Mouse (Mus musculus): ENCODE results near the gene Slc41a3. TPM values are rescaled to one million over a fixed set of nuclear protein-coding genes. Genes with fewer than 3 reads are reported as not detected.
"Not testable (repeated sequence)": the region's sequence is repeated elsewhere in the genome, so short reads cannot be mapped to it uniquely, and the experiment has no call there.

Gene Slc41a3
- polyA plus RNA-seq, 1 experiment from 2014 or later = 2.1 TPM

GRCm38 (mm10) chr6:90653736-90654135 is 49.2 kb downstream of the Slc41a3 start:
- H3K4me2 ChIP-seq = no peak overlapping the region
- no peak overlapping the region for H3K4me3 ChIP-seq (replicated peaks)
- H3K9me3 ChIP-seq = peaks cover 9% of the 10 kb centered on the region
- WGBS = 50% methylated on average over 2 of the region's 2 CpGs
- ATAC-seq (ENCODE audit: insufficient number of reproducible peaks, insufficient read depth, low FRiP score, low TSS enrichment, low read depth) = no peak; the same call in 1 of the 2 replicates
- H3K9ac ChIP-seq (replicated peaks) = no peak overlapping the region
- H3K36me3 ChIP-seq = no peaks in the 10 kb centered on the region
- no peak overlapping the region for H3K27ac ChIP-seq
- H3K4me1 ChIP-seq (replicated peaks) = no peaks in the 10 kb centered on the region
- no peaks in the 10 kb centered on the region for H3K27me3 ChIP-seq

DNA sequence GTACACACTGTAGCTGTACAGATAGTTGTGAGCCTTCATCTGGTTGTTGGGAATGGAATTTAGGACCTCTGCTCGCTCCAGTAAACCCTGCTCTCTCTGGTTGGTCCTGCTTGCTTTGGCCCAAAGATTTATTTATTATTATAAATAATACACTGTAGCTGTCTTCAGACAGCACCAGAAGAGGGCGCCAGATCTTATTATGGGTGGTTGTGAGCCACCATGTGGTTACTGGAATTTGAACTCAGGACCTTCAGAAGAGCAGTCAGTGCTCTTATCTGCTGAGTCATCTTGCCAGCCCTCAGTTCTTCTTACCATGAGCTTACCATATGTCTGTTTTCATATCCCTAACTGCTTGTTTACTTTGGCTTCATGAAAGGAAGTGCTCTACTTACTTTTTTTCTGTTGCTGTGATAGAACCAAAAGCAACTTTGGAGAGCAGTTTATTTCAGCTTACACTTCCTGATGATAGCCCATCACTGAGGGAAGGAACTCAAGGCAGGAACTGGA is 51.9 kb downstream of the Slc41a3 start:
- H3K27ac ChIP-seq; H3K9me3 ChIP-seq; H3K4me1 ChIP-seq (replicated peaks); ATAC-seq (ENCODE audit: insufficient number of reproducible peaks, insufficient read depth, low FRiP score, low TSS enrichment, low read depth); H3K27me3 ChIP-seq; H3K4me3 ChIP-seq (replicated peaks); H3K9ac ChIP-seq (replicated peaks); H3K4me2 ChIP-seq: not testable (repeated sequence)
- 73% methylated on average over 2 of the region's 2 CpGs for WGBS
- H3K36me3 ChIP-seq = peaks cover 12% of the 10 kb centered on the region; the same call in 1 of the 2 replicates

DNA sequence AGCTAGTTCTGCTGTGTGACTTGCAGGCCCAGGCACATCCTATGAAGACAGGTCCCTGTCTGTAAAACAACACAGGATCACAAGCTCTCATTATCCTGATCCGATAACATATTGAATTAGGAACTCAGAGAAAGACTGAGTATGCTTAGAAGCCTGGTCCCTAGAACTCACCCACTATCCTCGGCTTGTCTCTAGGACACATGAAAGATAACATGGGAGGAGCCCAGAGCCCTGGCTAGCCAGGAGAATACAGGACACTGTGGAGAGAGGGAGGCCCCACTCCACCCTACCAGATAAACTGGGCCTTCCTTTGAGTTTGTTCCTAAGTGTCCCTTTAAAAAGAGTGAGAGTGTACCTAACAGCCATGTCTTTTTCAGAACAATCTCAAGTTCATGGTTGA is 55.4 kb downstream of the Slc41a3 start:
- H3K27me3 ChIP-seq = no peaks in the 10 kb centered on the region
- no peak overlapping the region for H3K27ac ChIP-seq
- 68% methylated on average over 2 of the region's 2 CpGs for WGBS
- no peak overlapping the region for H3K9ac ChIP-seq (replicated peaks)
- no peak overlapping the region for H3K4me2 ChIP-seq
- peaks cover 40% of the 10 kb centered on the region for H3K36me3 ChIP-seq
- no peaks in the 10 kb centered on the region for H3K9me3 ChIP-seq
- no peak for ATAC-seq (ENCODE audit: insufficient number of reproducible peaks, insufficient read depth, low FRiP score, low TSS enrichment, low read depth)
- no peak overlapping the region for H3K4me3 ChIP-seq (replicated peaks)
- no peaks in the 10 kb centered on the region for H3K4me1 ChIP-seq (replicated peaks)

- 92% methylated on average over 20 of the region's 20 CpGs for WGBS
- ATAC-seq (ENCODE audit: insufficient number of reproducible peaks, insufficient read depth, low FRiP score, low TSS enrichment, low read depth) = 0 out of 2 replicates have a peak, but pooled peaks have one; percentile 12
- H3K27ac ChIP-seq = no peak overlapping the region
Measured at GRCm38 (mm10) chr6:90660398-90661028, 56.0 kb downstream of the Slc41a3 start.

DNA sequence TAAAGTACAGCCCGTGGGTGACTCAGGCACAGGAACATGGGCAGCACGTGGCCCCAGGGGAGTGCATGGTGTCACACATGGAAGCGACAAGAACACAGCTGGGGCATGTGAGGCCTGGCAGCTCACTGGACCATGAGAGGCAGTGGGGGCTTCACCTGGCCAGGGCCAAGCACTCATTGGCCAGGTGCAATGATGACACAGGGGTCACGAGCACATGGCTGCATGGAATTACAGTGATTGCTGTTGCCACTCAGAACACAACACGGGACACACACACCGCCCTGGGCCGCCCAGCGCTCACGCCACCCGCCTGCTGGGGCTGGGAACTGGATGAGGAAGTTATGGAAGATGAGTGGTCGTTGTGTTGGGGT is 56.5 kb downstream of the Slc41a3 start:
- 0 out of 2 replicates have a peak, but pooled peaks have one; percentile 18 for ATAC-seq (ENCODE audit: insufficient number of reproducible peaks, insufficient read depth, low FRiP score, low TSS enrichment, low read depth)
- H3K36me3 ChIP-seq = peaks cover 51% of the 10 kb centered on the region

More at GRCm38 (mm10) chr6:90660398-90661028, 56.0 kb downstream of the Slc41a3 start:
- Histone ChIP-seq H3K9me3 (no peaks in the 10 kb centered on the region), H3K4me2 (no peak overlapping the region), H3K9ac (replicated peaks) (no peak overlapping the region), H3K4me3 (replicated peaks) (no peak overlapping the region), H3K4me1 (replicated peaks) (no peaks in the 10 kb centered on the region), H3K36me3 (peaks cover 46% of the 10 kb centered on the region), H3K27me3 (no peaks in the 10 kb centered on the region)

DNA sequence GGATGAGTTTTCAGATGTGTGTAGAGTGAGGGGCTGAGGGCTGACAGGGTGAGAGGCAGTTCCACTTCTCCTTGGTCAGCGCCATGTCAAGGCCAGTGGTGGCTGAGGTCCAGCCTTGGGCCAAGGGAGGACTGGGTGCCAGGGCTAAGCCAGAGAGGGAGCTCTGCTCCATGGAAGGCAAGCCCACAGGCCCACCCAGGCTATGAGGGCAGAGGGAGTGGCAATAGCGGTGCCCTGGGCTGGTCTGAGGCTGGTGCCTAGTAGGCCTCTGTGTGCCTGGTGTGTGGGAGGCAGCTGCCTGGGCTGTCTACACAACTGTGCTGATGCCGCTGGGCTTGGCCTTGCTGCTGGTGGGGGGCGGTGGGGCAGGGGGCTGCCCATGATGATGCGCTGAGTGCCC is 57.6 kb downstream of the Slc41a3 start:
- Histone ChIP-seq H3K4me1 (replicated peaks) (no peaks in the 10 kb centered on the region), H3K9me3 (no peaks in the 10 kb centered on the region), H3K36me3 (peaks cover 62% of the 10 kb centered on the region), H3K4me3 (replicated peaks) (no peak overlapping the region), H3K27me3 (no peaks in the 10 kb centered on the region), H3K4me2 (no peak overlapping the region), H3K9ac (replicated peaks) (no peak overlapping the region), H3K27ac (no peak overlapping the region)
- 96% methylated on average over 5 of the region's 5 CpGs for WGBS
- no peak for ATAC-seq (ENCODE audit: insufficient number of reproducible peaks, insufficient read depth, low FRiP score, low TSS enrichment, low read depth)

More for the DNA sequence above, 56.5 kb downstream of the Slc41a3 start:
- no peak overlapping the region for H3K4me3 ChIP-seq (replicated peaks)
- no peaks in the 10 kb centered on the region for H3K27me3 ChIP-seq
- no peak overlapping the region for H3K4me2 ChIP-seq
- H3K4me1 ChIP-seq (replicated peaks) = no peaks in the 10 kb centered on the region
- no peaks in the 10 kb centered on the region for H3K9me3 ChIP-seq
- 83% methylated on average over 11 of the region's 11 CpGs for WGBS
- H3K9ac ChIP-seq (replicated peaks) = no peak overlapping the region
- no peak overlapping the region for H3K27ac ChIP-seq

- H3K36me3 ChIP-seq = peaks cover 78% of the 10 kb centered on the region
- no peak for ATAC-seq (ENCODE audit: insufficient number of reproducible peaks, insufficient read depth, low FRiP score, low TSS enrichment, low read depth)
- 87% methylated on average over 11 of the region's 11 CpGs for WGBS
- H3K4me2 ChIP-seq = no peak overlapping the region
- no peaks in the 10 kb centered on the region for H3K27me3 ChIP-seq
- H3K4me1 ChIP-seq (replicated peaks) = no peaks in the 10 kb centered on the region
- H3K9ac ChIP-seq (replicated peaks) = no peak overlapping the region
- no peaks in the 10 kb centered on the region for H3K9me3 ChIP-seq
- H3K27ac ChIP-seq = no peak overlapping the region
- H3K4me3 ChIP-seq (replicated peaks) = no peak overlapping the region
Measured at GRCm38 (mm10) chr6:90663736-90664135, 59.2 kb downstream of the Slc41a3 start.

GRCm38 (mm10) chr6:90668693-90669092 is 64.2 kb downstream of the Slc41a3 start:
- no peak for ATAC-seq (ENCODE audit: insufficient number of reproducible peaks, insufficient read depth, low FRiP score, low TSS enrichment, low read depth)
- 64% methylated on average over 9 of the region's 9 CpGs for WGBS
- Histone ChIP-seq H3K4me2 (no peak overlapping the region), H3K4me1 (replicated peaks) (no peaks in the 10 kb centered on the region), H3K27ac (no peak overlapping the region), H3K9ac (replicated peaks) (no peak overlapping the region), H3K36me3 (peaks cover 99% of the 10 kb centered on the region), H3K9me3 (no peaks in the 10 kb centered on the region), H3K27me3 (no peaks in the 10 kb centered on the region), H3K4me3 (replicated peaks) (no peak overlapping the region)

GRCm38 (mm10) chr6:90678759-90679158 is 74.2 kb downstream of the Slc41a3 start:
- 85% methylated on average over 4 of the region's 4 CpGs for WGBS
- no peaks in the 10 kb centered on the region for H3K27me3 ChIP-seq
- no peak overlapping the region for H3K4me2 ChIP-seq
- H3K27ac ChIP-seq = no peak overlapping the region
- 0 out of 2 replicates have a peak, but pooled peaks cover 6% of the 10 kb centered on the region for H3K9me3 ChIP-seq
- H3K9ac ChIP-seq (replicated peaks) = no peak overlapping the region
- no peak for ATAC-seq (ENCODE audit: insufficient number of reproducible peaks, insufficient read depth, low FRiP score, low TSS enrichment, low read depth)
- H3K4me1 ChIP-seq (replicated peaks) = no peaks in the 10 kb centered on the region
- no peak overlapping the region for H3K4me3 ChIP-seq (replicated peaks)
- H3K36me3 ChIP-seq = peaks cover 88% of the 10 kb centered on the region

DNA sequence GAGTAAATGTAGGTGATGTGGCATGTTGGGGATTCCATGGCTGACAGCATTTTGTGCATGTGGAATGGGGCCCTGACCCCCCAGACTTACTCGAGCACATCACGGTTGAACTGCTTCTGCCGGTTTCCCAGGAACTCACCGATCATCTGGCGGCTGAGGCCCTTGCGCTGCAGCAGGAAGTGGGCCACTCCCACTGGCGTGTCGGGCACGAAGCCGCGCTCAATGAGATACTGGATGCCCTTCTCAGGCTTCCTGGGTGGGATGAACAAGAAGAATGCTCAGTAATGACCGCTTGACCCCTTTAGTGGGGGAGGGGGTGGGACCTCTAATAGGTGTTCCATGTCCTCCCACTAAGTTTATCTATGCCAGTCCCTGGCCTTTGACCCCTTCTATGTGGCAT is 75.9 kb downstream of the Slc41a3 start:
- no peak overlapping the region for H3K27ac ChIP-seq
- no peaks in the 10 kb centered on the region for H3K27me3 ChIP-seq
- H3K9ac ChIP-seq (replicated peaks) = no peak overlapping the region
- ATAC-seq (ENCODE audit: insufficient number of reproducible peaks, insufficient read depth, low FRiP score, low TSS enrichment, low read depth) = no peak
- WGBS = 89% methylated on average over 12 of the region's 12 CpGs
- H3K9me3 ChIP-seq = no peaks in the 10 kb centered on the region
- no peak overlapping the region for H3K4me3 ChIP-seq (replicated peaks)
- no peak overlapping the region for H3K4me2 ChIP-seq
- peaks cover 4% of the 10 kb centered on the region; the same call in 1 of the 2 replicates for H3K4me1 ChIP-seq (replicated peaks)
- peaks cover 78% of the 10 kb centered on the region for H3K36me3 ChIP-seq

DNA sequence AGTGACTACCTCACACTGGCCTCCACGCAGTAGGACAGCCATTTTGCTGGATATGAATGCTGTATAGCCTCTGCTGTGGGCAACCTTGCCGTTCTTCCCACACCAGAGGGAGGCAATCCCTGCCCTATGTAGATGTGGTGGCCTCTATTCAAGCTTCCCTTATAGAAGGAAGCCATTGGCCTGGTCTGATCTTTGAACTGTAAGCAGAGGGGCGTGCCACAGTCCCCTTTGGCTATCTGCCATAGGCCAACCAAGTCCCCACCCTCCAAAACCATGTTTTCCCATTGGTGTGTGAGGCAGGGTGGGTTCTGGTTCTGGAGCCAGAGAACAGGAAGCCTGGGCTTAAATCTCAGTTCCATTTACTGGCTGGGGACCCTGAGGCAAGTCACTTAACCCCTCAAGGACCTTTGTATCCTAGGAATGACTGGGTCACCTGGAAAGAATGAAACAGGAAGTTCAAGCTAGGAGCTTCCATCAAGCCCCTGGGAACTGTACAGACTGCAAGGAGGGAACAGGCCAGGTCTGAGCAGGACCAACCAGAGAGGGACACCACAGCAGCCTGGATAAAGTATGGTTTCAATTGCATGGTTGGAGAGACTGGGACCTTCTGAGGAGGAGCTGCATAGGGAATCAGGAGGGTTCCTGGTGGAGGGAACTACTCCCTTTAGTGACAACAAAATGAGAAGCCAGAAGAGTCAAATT is 79.5 kb downstream of the Slc41a3 start:
- H3K4me2 ChIP-seq = no peak overlapping the region
- no peak overlapping the region for H3K27ac ChIP-seq
- no peak overlapping the region for H3K9ac ChIP-seq (replicated peaks)
- ATAC-seq (ENCODE audit: insufficient number of reproducible peaks, insufficient read depth, low FRiP score, low TSS enrichment, low read depth) = no peak
- H3K36me3 ChIP-seq = peaks cover 69% of the 10 kb centered on the region
- H3K4me1 ChIP-seq (replicated peaks) = peaks cover 12% of the 10 kb centered on the region
- no peaks in the 10 kb centered on the region for H3K9me3 ChIP-seq
- WGBS = 82% methylated on average over 3 of the region's 3 CpGs
- no peaks in the 10 kb centered on the region for H3K27me3 ChIP-seq
- H3K4me3 ChIP-seq (replicated peaks) = no peak overlapping the region
